Mouse (Mus musculus): ENCODE results near the gene Psmc2. TPM values are rescaled to one million over a fixed set of nuclear protein-coding genes. Genes with fewer than 3 reads are reported as not detected.

Gene Psmc2
- 95.5 and 113 TPM in 2 replicates for polyA plus RNA-seq (2015; fragmentation: Nextera tagmentation; extraction: Ambion mirVana)

DNA sequence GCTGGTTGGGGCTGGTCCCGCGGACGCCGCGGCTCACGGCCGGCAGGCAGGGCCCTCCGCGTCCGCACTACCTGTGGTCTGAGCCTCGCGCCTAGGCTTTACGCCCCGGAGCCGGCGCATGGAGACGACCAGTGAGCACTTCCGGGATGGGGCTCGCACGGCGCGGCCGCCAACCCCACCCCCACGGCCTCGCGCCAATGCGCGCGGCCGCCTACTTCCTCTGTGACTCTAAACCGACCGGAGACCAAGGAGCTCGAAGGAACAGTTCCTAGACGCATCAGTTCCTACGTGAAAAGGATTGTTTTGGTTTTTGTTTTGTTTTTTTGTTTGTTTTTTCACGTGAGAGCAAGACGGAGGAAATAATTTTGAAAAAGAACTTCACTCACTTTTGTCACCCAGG, at the start of gene Psmc2, which contains the start of gene Dnajc2:
TSS of gene Psmc2 (plus strand) at position 231 of the 400 bp plus-strand sequence.
TSS of gene Dnajc2 (minus strand) at position 199 of the 400 bp plus-strand sequence.
- peak; percentile 94 for ATAC-seq (ENCODE audit: low read depth)
- WGBS (ENCODE audit: insufficient replicate concordance) = under 1% methylated on average over 37 of the region's 37 CpGs
- peak within 1 kb of the TSS; percentile 98 for H3K4me3 ChIP-seq (ENCODE audit: low read depth, low read length)

DNA sequence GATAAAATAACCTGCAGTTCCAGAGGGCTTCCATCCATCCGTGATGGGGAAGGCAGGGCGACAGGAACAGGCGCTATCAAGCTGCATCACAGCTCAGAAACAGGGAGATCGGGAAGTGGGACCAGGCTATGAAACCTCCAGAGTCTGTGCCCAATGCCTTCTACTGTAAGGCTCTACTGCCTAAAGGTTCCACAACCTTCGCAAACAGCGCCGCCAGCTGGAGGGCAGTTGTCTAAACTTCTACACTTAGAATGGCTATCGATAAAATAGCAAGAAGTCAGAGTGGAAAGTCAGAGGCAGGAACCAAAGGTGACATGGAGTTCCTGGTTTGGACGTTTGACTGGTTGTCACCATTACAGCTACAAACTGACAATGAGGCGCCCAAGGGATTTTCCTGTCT, 49.5 kb upstream of the Psmc2 start:
- ATAC-seq (ENCODE audit: low read depth) = peak; percentile 25; the same call in 1 of the 2 replicates
- Histone ChIP-seq H3K4me3 (ENCODE audit: low read depth, low read length) (peak overlapping the region; percentile 45), H3K27me3 (ENCODE audit: control insufficient read depth, insufficient read depth, low read depth, low read length) (no peaks in the 10 kb centered on the region), H3K27ac (ENCODE audit: low read length) (no peak overlapping the region), H3K9me3 (replicated peaks; ENCODE audit: control insufficient read depth, low read length) (no peaks in the 10 kb centered on the region), H3K4me1 (ENCODE audit: control insufficient read depth, low read depth, low read length) (peaks cover 8% of the 10 kb centered on the region), H3K9ac (ENCODE audit: low read depth, low read length) (no peak overlapping the region), H3K4me2 (ENCODE audit: low read depth, low read length) (peak overlapping the region; percentile 28), H3K36me3 (ENCODE audit: control insufficient read depth, insufficient read depth) (no peaks in the 10 kb centered on the region; the same call in 1 of the 2 replicates)
- 9% methylated on average over 10 of the region's 10 CpGs for WGBS (ENCODE audit: insufficient replicate concordance)

More for the DNA sequence above, at the start of gene Psmc2, which contains the start of gene Dnajc2:
- H3K36me3 ChIP-seq (ENCODE audit: control insufficient read depth, insufficient read depth) = peaks cover 20% of the 10 kb centered on the region
- peak within 1 kb of the TSS; percentile 99 for H3K4me2 ChIP-seq (ENCODE audit: low read depth, low read length)
- H3K27me3 ChIP-seq (ENCODE audit: control insufficient read depth, insufficient read depth, low read depth, low read length) = no peaks in the 10 kb centered on the region
- H3K9me3 ChIP-seq (replicated peaks; ENCODE audit: control insufficient read depth, low read length) = no peaks in the 10 kb centered on the region
- peaks cover 14% of the 10 kb centered on the region for H3K4me1 ChIP-seq (ENCODE audit: control insufficient read depth, low read depth, low read length)
- peak within 1 kb of the TSS; percentile 88 for H3K9ac ChIP-seq (ENCODE audit: low read depth, low read length)
- peak within 1 kb of the TSS; percentile 91 for H3K27ac ChIP-seq (ENCODE audit: low read length)

DNA sequence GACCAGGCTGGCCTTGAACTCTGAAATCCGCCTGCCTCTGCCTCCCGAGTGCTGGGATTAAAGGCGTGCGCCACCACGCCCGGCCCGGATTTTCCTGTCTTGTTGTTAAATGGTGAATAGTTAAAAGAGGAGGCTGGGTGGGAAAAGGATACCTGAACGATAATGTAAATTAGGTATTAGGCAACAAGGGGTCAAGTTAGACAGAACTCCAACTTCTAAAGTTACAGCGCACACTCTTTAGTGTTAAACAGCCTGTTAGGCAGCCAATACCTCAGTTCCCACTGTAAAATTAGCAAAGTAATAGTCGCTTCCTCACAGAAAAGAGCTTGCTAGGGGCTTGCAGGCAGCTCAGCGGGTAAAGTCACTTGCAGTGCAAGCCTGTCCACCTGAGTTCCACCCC, 49.0 kb upstream of the Psmc2 start:
- no peaks in the 10 kb centered on the region for H3K9me3 ChIP-seq (replicated peaks; ENCODE audit: control insufficient read depth, low read length)
- H3K9ac ChIP-seq (ENCODE audit: low read depth, low read length) = no peak overlapping the region
- ATAC-seq (ENCODE audit: low read depth) = no peak
- no peak overlapping the region for H3K4me3 ChIP-seq (ENCODE audit: low read depth, low read length)
- 65% methylated on average over 11 of the region's 11 CpGs for WGBS (ENCODE audit: insufficient replicate concordance)
- no peak overlapping the region for H3K4me2 ChIP-seq (ENCODE audit: low read depth, low read length)
- H3K4me1 ChIP-seq (ENCODE audit: control insufficient read depth, low read depth, low read length) = peaks cover 8% of the 10 kb centered on the region
- no peaks in the 10 kb centered on the region; the same call in 1 of the 2 replicates for H3K36me3 ChIP-seq (ENCODE audit: control insufficient read depth, insufficient read depth)
- H3K27ac ChIP-seq (ENCODE audit: low read length) = no peak overlapping the region
- H3K27me3 ChIP-seq (ENCODE audit: control insufficient read depth, insufficient read depth, low read depth, low read length) = no peaks in the 10 kb centered on the region

DNA sequence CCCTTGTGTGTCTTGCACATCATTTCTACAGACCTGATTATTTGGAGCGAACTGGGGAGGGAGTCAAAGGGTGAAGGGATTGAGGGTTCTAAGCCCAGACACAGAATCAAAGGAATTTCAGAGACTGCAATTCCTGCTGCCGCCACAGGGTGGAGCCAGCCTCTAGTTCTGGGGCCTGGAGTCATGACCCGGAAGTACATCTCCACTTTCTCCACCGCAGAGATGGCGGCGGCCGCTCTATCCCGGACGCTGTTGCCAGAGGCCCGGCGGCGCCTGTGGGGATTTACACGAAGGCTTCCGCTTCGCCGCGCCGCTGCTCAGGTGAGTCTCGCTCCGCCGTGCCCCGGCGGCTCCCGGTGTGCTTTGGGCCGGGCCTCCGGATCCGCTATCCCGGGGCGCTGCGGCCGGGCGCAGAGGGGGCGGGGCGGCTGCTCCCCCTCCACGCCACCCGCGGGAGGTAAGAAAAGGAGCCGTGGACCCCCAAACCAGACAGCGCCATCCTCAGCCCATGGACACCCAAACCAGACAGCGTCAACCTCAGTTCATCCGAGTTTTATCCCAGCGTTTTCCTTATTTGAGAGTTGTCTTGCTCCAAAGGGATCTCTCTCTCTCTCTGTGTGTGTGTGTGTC, 48.0 kb upstream of the Psmc2 start, which contains the start of gene Pmpcb:
TSS of gene Pmpcb (plus strand) at position 186 of the 630 bp plus-strand sequence.
- peak within 1 kb of the TSS; percentile 71 for H3K27ac ChIP-seq (ENCODE audit: low read length)
- H3K36me3 ChIP-seq (ENCODE audit: control insufficient read depth, insufficient read depth) = peaks cover 8% of the 10 kb centered on the region
- WGBS (ENCODE audit: insufficient replicate concordance) = under 1% methylated on average over 42 of the region's 42 CpGs
- peak within 1 kb of the TSS; percentile 91 for H3K4me3 ChIP-seq (ENCODE audit: low read depth, low read length)
- H3K4me2 ChIP-seq (ENCODE audit: low read depth, low read length) = peak within 1 kb of the TSS; percentile 76
- H3K4me1 ChIP-seq (ENCODE audit: control insufficient read depth, low read depth, low read length) = peaks cover 8% of the 10 kb centered on the region
- no peaks in the 10 kb centered on the region for H3K9me3 ChIP-seq (replicated peaks; ENCODE audit: control insufficient read depth, low read length)
- H3K27me3 ChIP-seq (ENCODE audit: control insufficient read depth, insufficient read depth, low read depth, low read length) = no peaks in the 10 kb centered on the region
- H3K9ac ChIP-seq (ENCODE audit: low read depth, low read length) = peak within 1 kb of the TSS; percentile 86
- ATAC-seq (ENCODE audit: low read depth) = peak; percentile 89

DNA sequence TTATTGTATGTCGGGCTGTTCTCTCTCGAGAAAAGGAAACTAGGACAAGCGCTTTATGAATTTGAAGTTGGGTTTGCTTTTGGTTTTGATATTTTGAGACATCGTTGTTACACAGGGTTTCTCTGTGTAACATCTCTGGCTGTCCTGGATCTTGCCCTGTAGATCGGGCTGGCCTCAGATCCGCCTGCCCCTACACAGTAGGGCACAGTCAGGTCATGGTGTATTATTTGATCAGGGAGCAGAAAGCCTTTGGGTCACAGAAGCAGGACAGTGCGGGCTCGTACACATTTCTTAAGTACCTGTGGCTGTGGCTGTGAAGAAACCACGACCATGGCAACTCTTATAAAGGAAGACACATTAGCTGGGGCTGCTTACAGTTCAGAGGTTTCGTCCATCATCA, 47.5 kb upstream of the Psmc2 start:
- Histone ChIP-seq H3K4me3 (ENCODE audit: low read depth, low read length) (peak overlapping the region; percentile 91), H3K27ac (ENCODE audit: low read length) (peak overlapping the region; percentile 71)
- ATAC-seq (ENCODE audit: low read depth) = peak; percentile 27; the same call in 1 of the 2 replicates

DNA sequence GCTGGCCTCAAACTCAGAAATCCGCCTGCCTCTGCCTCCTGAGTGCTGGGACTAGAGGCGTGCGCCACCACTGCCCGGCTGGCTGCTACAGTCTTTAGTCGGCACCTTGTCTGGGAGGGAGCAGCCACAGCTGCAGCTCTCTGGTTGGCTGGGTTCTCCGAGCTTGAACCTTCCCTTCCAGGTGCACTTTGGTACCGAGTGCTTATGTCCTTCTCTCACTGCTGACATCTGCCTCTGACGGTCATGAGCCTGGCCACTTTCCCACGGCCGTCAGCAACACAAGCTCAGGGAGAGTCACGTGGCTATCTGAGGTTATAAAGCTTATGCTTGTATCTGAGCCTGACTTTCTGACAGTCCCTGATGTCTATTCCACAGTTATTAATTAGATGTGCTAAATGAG, 46.0 kb upstream of the Psmc2 start:
- Histone ChIP-seq H3K4me2 (ENCODE audit: low read depth, low read length) (no peak overlapping the region), H3K4me3 (ENCODE audit: low read depth, low read length) (no peak overlapping the region), H3K36me3 (ENCODE audit: control insufficient read depth, insufficient read depth) (peaks cover 19% of the 10 kb centered on the region), H3K9ac (ENCODE audit: low read depth, low read length) (no peak overlapping the region), H3K4me1 (ENCODE audit: control insufficient read depth, low read depth, low read length) (peaks cover 8% of the 10 kb centered on the region), H3K9me3 (replicated peaks; ENCODE audit: control insufficient read depth, low read length) (no peaks in the 10 kb centered on the region), H3K27me3 (ENCODE audit: control insufficient read depth, insufficient read depth, low read depth, low read length) (no peaks in the 10 kb centered on the region), H3K27ac (ENCODE audit: low read length) (no peak overlapping the region)
- no peak for ATAC-seq (ENCODE audit: low read depth)
- WGBS (ENCODE audit: insufficient replicate concordance) = 82% methylated on average over 11 of the region's 11 CpGs

More for the DNA sequence above, 47.5 kb upstream of the Psmc2 start:
- Histone ChIP-seq H3K9me3 (replicated peaks; ENCODE audit: control insufficient read depth, low read length) (no peaks in the 10 kb centered on the region), H3K9ac (ENCODE audit: low read depth, low read length) (peak overlapping the region; percentile 86), H3K4me1 (ENCODE audit: control insufficient read depth, low read depth, low read length) (peaks cover 8% of the 10 kb centered on the region), H3K4me2 (ENCODE audit: low read depth, low read length) (peak overlapping the region; percentile 76), H3K36me3 (ENCODE audit: control insufficient read depth, insufficient read depth) (peaks cover 8% of the 10 kb centered on the region), H3K27me3 (ENCODE audit: control insufficient read depth, insufficient read depth, low read depth, low read length) (no peaks in the 10 kb centered on the region)
- 19% methylated on average over 10 of the region's 10 CpGs for WGBS (ENCODE audit: insufficient replicate concordance)

DNA sequence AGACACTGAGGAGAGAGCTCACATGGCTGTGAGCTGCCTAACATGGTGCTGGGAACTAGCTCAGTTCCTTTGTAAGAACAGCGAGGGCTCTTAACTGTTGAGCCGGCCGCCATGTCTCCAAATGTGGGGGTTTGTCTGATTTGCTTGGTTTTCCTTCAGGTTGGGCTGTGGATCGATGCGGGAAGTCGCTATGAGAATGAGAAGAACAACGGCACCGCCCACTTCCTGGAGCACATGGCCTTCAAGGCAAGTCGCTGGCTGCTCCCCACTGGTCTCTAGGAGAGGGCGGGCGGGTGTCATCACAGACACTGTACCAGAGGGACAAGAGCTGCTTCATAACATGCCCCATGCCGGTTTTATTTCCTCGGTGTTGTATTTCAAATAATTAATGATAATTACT, 45.2 kb upstream of the Psmc2 start:
- H3K9me3 ChIP-seq (replicated peaks; ENCODE audit: control insufficient read depth, low read length) = no peaks in the 10 kb centered on the region
- no peak overlapping the region for H3K4me3 ChIP-seq (ENCODE audit: low read depth, low read length)
- peaks cover 26% of the 10 kb centered on the region for H3K36me3 ChIP-seq (ENCODE audit: control insufficient read depth, insufficient read depth)
- no peak overlapping the region for H3K27ac ChIP-seq (ENCODE audit: low read length)
- WGBS (ENCODE audit: insufficient replicate concordance) = 82% methylated on average over 13 of the region's 13 CpGs
- peaks cover 8% of the 10 kb centered on the region for H3K4me1 ChIP-seq (ENCODE audit: control insufficient read depth, low read depth, low read length)
- no peak for ATAC-seq (ENCODE audit: low read depth)
- no peaks in the 10 kb centered on the region for H3K27me3 ChIP-seq (ENCODE audit: control insufficient read depth, insufficient read depth, low read depth, low read length)
- no peak overlapping the region for H3K9ac ChIP-seq (ENCODE audit: low read depth, low read length)
- H3K4me2 ChIP-seq (ENCODE audit: low read depth, low read length) = no peak overlapping the region

DNA sequence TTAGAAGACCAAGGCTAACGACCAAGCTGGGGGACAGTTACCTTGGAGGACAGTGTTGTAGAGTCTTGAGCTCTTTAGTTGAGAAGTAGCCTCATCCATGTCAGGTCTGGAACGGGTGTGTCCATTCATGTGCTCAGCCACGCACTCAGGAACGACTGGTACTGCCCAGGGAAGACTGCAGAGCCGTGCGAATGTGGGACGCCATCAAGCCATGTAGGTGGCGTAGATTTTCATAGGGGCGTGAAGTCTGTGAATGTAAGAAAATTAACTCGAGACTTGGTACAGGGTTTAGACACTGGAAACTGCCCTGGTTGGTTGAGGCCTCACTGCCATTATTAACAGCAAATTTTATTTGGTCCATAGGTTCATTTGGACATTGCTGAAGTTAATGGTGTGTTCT, 41.5 kb upstream of the Psmc2 start:
- no peak for ATAC-seq (ENCODE audit: low read depth)
- Histone ChIP-seq H3K27ac (ENCODE audit: low read length) (no peak overlapping the region), H3K4me3 (ENCODE audit: low read depth, low read length) (no peak overlapping the region), H3K27me3 (ENCODE audit: control insufficient read depth, insufficient read depth, low read depth, low read length) (no peaks in the 10 kb centered on the region), H3K4me1 (ENCODE audit: control insufficient read depth, low read depth, low read length) (no peaks in the 10 kb centered on the region), H3K9me3 (replicated peaks; ENCODE audit: control insufficient read depth, low read length) (no peaks in the 10 kb centered on the region), H3K9ac (ENCODE audit: low read depth, low read length) (no peak overlapping the region), H3K36me3 (ENCODE audit: control insufficient read depth, insufficient read depth) (peaks cover 35% of the 10 kb centered on the region), H3K4me2 (ENCODE audit: low read depth, low read length) (no peak overlapping the region)
- WGBS (ENCODE audit: insufficient replicate concordance) = 79% methylated on average over 10 of the region's 10 CpGs

DNA sequence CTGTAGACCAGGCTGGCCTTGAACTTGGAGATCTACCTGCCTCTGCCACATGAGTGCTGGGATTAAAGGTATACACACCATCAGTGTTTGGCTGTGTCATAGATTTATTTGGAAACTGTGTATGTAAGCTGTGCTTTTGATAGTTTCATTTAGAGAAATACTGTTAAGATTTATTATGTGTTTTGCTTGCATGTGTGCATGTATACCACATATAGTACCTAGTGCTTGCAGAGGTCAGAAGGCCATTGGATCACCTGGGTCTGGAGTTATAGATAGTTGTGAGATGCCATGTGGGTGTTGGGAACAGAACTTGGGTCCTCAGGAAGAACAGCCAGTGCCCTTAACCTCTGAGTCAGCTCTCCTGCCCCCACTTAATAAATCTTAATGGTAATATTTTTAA, 40.4 kb upstream of the Psmc2 start:
- Histone ChIP-seq H3K27me3 (ENCODE audit: control insufficient read depth, insufficient read depth, low read depth, low read length) (no peaks in the 10 kb centered on the region), H3K36me3 (ENCODE audit: control insufficient read depth, insufficient read depth) (peaks cover 35% of the 10 kb centered on the region)

More for the DNA sequence above, 40.4 kb upstream of the Psmc2 start:
- Histone ChIP-seq H3K4me1 (ENCODE audit: control insufficient read depth, low read depth, low read length) (no peaks in the 10 kb centered on the region), H3K27ac (ENCODE audit: low read length) (no peak overlapping the region), H3K4me2 (ENCODE audit: low read depth, low read length) (no peak overlapping the region), H3K9me3 (replicated peaks; ENCODE audit: control insufficient read depth, low read length) (no peaks in the 10 kb centered on the region), H3K4me3 (ENCODE audit: low read depth, low read length) (no peak overlapping the region), H3K9ac (ENCODE audit: low read depth, low read length) (no peak overlapping the region)
- no peak for ATAC-seq (ENCODE audit: low read depth)
